Mouse (Mus musculus): ENCODE results near the gene Gtf3c5.
A peak's percentile ranks its signal among the peaks of the same experiment; 100 is the strongest.

Gtf3c5 gene

GRCm38 (mm10) chr2:28583651-28584050, at the start of gene Gtf3c5:
Gtf3c5 (minus strand) TSS chr2:28583751.
- peaks cover 28% of the 10 kb centered on the region for H3K36me3 ChIP-seq (ENCODE audit: insufficient read depth, low read length)
- TF ChIP-seq NANOG (IDR thresholded peaks at IDR 0.05; ENCODE audit: borderline replicate concordance, low read length) = no peak
- TF ChIP-seq POU5F1 (IDR thresholded peaks at IDR 0.05; ENCODE audit: borderline replicate concordance, low read length) = no peak
- TF ChIP-seq CTCF (conservative IDR thresholded peaks at IDR 0.05; ENCODE audit: low read length) = no peak
- H3K4me1 ChIP-seq (replicated peaks; ENCODE audit: low read depth, low read length) = peaks cover 26% of the 10 kb centered on the region
- no peaks in the 10 kb centered on the region for H3K9me3 ChIP-seq (ENCODE audit: low read length)
- peak within 1 kb of the TSS; percentile 89 for H3K4me3 ChIP-seq (replicated peaks; ENCODE audit: low read length)
- H3K27me3 ChIP-seq (ENCODE audit: insufficient read depth, low read length) = peaks cover 2% of the 10 kb centered on the region; the same call in 1 of the 2 replicates

DNA sequence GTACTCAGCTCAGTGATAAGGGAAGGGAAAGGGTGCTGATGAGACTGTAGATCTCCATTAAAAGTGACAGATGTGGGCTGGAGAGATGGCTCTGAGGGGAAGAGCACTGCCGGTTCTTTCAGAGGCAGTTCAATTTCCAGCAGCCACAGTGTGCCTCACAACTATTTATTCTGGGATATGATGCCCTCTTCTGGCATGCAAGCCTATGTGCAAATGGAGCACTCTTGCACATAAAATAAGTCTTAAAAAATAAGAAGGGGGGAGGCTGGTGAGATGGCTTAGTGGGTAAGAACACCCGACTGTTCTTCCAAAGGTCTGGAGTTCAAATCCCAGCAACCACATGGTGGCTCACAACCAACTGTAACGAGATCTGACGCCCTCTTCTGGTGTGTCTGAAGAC, 49.6 kb upstream of the Gtf3c5 start:
- no peaks in the 10 kb centered on the region for H3K9me3 ChIP-seq (ENCODE audit: low read length)

GRCm38 (mm10) chr2:28632626-28633025, 49.1 kb upstream of the Gtf3c5 start:
- H3K4me3 ChIP-seq (replicated peaks; ENCODE audit: low read length) = no peak overlapping the region
- peaks cover 12% of the 10 kb centered on the region for H3K27me3 ChIP-seq (ENCODE audit: insufficient read depth, low read length)
- peaks cover 3% of the 10 kb centered on the region for H3K4me1 ChIP-seq (replicated peaks; ENCODE audit: low read depth, low read length)
- no peaks in the 10 kb centered on the region for H3K36me3 ChIP-seq (ENCODE audit: insufficient read depth, low read length)
- no peak for TF ChIP-seq POU5F1 (IDR thresholded peaks at IDR 0.05; ENCODE audit: borderline replicate concordance, low read length)
- no peak for TF ChIP-seq NANOG (IDR thresholded peaks at IDR 0.05; ENCODE audit: borderline replicate concordance, low read length)
- no peak for TF ChIP-seq CTCF (conservative IDR thresholded peaks at IDR 0.05; ENCODE audit: low read length)
- no peaks in the 10 kb centered on the region for H3K9me3 ChIP-seq (ENCODE audit: low read length)

More for the DNA sequence above, 49.6 kb upstream of the Gtf3c5 start:
- no peak for TF ChIP-seq POU5F1 (IDR thresholded peaks at IDR 0.05; ENCODE audit: borderline replicate concordance, low read length)
- no peak for TF ChIP-seq CTCF (conservative IDR thresholded peaks at IDR 0.05; ENCODE audit: low read length)
- no peak for TF ChIP-seq NANOG (IDR thresholded peaks at IDR 0.05; ENCODE audit: borderline replicate concordance, low read length)
- H3K4me3 ChIP-seq (replicated peaks; ENCODE audit: low read length) = no peak overlapping the region
- peaks cover 8% of the 10 kb centered on the region for H3K4me1 ChIP-seq (replicated peaks; ENCODE audit: low read depth, low read length)
- no peaks in the 10 kb centered on the region for H3K36me3 ChIP-seq (ENCODE audit: insufficient read depth, low read length)
- peaks cover 11% of the 10 kb centered on the region for H3K27me3 ChIP-seq (ENCODE audit: insufficient read depth, low read length)

DNA sequence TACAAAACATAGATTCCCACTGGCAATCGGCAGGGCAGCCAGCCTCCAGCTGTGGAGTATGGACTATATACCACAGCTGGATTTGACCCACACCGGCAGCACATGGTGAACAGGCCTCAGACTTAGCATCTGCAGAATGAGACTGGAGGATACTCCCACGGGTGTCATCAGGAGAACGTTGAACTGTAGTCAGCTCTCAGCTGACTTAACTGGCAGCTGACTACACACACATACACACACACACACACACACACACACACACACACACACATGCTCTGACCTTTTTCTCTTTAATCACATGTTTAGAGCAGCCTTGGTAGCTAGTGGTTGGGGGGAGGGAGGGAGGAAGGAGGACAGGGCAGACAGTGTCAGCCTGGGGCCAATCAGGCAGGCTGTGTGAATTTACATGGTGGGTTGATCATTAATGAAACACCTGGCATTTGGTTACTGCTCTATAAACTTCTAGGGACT, 46.4 kb upstream of the Gtf3c5 start:
- no peaks in the 10 kb centered on the region for H3K36me3 ChIP-seq (ENCODE audit: insufficient read depth, low read length)
- H3K27me3 ChIP-seq (ENCODE audit: insufficient read depth, low read length) = peaks cover 15% of the 10 kb centered on the region; the same call in 1 of the 2 replicates
- no peak for TF ChIP-seq POU5F1 (IDR thresholded peaks at IDR 0.05; ENCODE audit: borderline replicate concordance, low read length)
- TF ChIP-seq CTCF (conservative IDR thresholded peaks at IDR 0.05; ENCODE audit: low read length) = no peak
- TF ChIP-seq NANOG (IDR thresholded peaks at IDR 0.05; ENCODE audit: borderline replicate concordance, low read length) = no peak
- no peak overlapping the region for H3K4me3 ChIP-seq (replicated peaks; ENCODE audit: low read length)
- no peaks in the 10 kb centered on the region for H3K9me3 ChIP-seq (ENCODE audit: low read length)
- H3K4me1 ChIP-seq (replicated peaks; ENCODE audit: low read depth, low read length) = 0 out of 2 replicates have a peak, but pooled peaks cover 5% of the 10 kb centered on the region

GRCm38 (mm10) chr2:28628053-28628452, 44.5 kb upstream of the Gtf3c5 start:
- TF ChIP-seq CTCF (conservative IDR thresholded peaks at IDR 0.05; ENCODE audit: low read length) (peak; percentile 34), NANOG (IDR thresholded peaks at IDR 0.05; ENCODE audit: borderline replicate concordance, low read length) (no peak)
- Histone ChIP-seq H3K27me3 (ENCODE audit: insufficient read depth, low read length) (peaks cover 17% of the 10 kb centered on the region), H3K4me3 (replicated peaks; ENCODE audit: low read length) (no peak overlapping the region), H3K4me1 (replicated peaks; ENCODE audit: low read depth, low read length) (0 out of 2 replicates have a peak, but pooled peaks cover 5% of the 10 kb centered on the region), H3K9me3 (ENCODE audit: low read length) (no peaks in the 10 kb centered on the region), H3K36me3 (ENCODE audit: insufficient read depth, low read length) (no peaks in the 10 kb centered on the region)

DNA sequence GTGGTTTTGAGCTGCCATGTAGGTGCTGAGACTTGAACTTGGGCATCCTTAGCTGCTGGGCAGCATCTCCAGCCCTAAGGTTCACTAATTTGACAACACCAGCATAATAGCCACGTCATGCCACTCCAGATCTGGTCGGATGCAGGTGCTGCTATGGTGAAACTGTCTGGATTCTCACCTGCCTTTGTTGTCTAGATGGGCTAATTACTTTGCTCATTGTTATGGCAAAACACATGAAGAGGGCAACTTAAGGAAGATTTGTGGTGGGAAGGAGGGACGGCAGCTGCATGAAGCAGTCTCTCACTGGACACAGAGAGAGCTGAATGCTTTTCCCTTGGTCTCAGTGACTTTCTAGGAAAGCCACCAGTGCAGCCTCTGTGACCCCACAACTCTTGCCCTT, 42.5 kb upstream of the Gtf3c5 start:
- 0 out of 2 replicates have a peak, but pooled peaks cover 10% of the 10 kb centered on the region for H3K4me1 ChIP-seq (replicated peaks; ENCODE audit: low read depth, low read length)

GRCm38 (mm10) chr2:28624870-28625269, 41.3 kb upstream of the Gtf3c5 start:
- TF ChIP-seq CTCF (conservative IDR thresholded peaks at IDR 0.05; ENCODE audit: low read length) (peak; percentile 92), POU5F1 (IDR thresholded peaks at IDR 0.05; ENCODE audit: borderline replicate concordance, low read length) (no peak)
- Histone ChIP-seq H3K9me3 (ENCODE audit: low read length) (no peaks in the 10 kb centered on the region), H3K4me1 (replicated peaks; ENCODE audit: low read depth, low read length) (0 out of 2 replicates have a peak, but pooled peaks cover 10% of the 10 kb centered on the region), H3K4me3 (replicated peaks; ENCODE audit: low read length) (no peak overlapping the region), H3K27me3 (ENCODE audit: insufficient read depth, low read length) (peaks cover 35% of the 10 kb centered on the region), H3K36me3 (ENCODE audit: insufficient read depth, low read length) (no peaks in the 10 kb centered on the region)

More for the DNA sequence above, 42.5 kb upstream of the Gtf3c5 start:
- Histone ChIP-seq H3K4me3 (replicated peaks; ENCODE audit: low read length) (no peak overlapping the region), H3K9me3 (ENCODE audit: low read length) (no peaks in the 10 kb centered on the region), H3K36me3 (ENCODE audit: insufficient read depth, low read length) (no peaks in the 10 kb centered on the region), H3K27me3 (ENCODE audit: insufficient read depth, low read length) (peaks cover 31% of the 10 kb centered on the region)
- no peak for TF ChIP-seq POU5F1 (IDR thresholded peaks at IDR 0.05; ENCODE audit: borderline replicate concordance, low read length)
- peak; percentile 66; the same call in 1 of the 2 replicates for TF ChIP-seq NANOG (IDR thresholded peaks at IDR 0.05; ENCODE audit: borderline replicate concordance, low read length)

DNA sequence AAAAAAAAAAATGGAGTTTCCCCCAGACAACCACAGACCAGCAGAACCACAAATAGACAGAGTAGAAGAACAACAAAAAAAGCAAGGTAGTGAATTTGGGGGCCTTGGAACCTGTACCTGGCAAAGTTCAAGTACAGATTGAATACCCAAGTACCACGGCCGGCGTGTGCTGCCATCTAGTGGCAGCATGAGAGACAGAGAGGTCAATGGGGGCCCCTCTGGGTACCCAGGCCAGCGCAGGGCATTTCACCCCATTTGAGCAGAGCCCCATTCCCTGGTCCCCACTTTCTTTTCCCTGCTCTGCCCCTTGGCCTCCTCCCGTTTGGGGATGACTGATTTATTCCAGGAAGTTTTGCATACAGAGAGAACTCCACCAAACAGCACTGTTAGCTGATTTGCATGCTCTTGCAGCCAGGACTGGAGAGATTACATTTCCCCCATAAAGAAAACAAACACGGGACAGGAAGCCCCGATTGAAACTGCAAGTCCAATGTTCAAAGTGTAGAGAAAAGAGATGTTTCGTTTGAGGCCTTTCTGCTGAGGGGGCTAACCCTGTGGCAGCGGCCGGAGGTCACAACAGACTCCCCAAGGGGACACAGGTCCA, 39.1 kb upstream of the Gtf3c5 start:
- TF ChIP-seq CTCF (conservative IDR thresholded peaks at IDR 0.05; ENCODE audit: low read length) (peak; percentile 65), POU5F1 (IDR thresholded peaks at IDR 0.05; ENCODE audit: borderline replicate concordance, low read length) (no peak)
- peaks cover 57% of the 10 kb centered on the region for H3K27me3 ChIP-seq (ENCODE audit: insufficient read depth, low read length)
- H3K4me3 ChIP-seq (replicated peaks; ENCODE audit: low read length) = no peak overlapping the region
- H3K4me1 ChIP-seq (replicated peaks; ENCODE audit: low read depth, low read length) = 0 out of 2 replicates have a peak, but pooled peaks cover 10% of the 10 kb centered on the region
- no peaks in the 10 kb centered on the region for H3K9me3 ChIP-seq (ENCODE audit: low read length)
- no peaks in the 10 kb centered on the region for H3K36me3 ChIP-seq (ENCODE audit: insufficient read depth, low read length)
